Mouse (Mus musculus) Patski (cell line): ENCODE results near the gene Cstf2. TPM values are rescaled to one million over a fixed set of nuclear protein-coding genes. Genes with fewer than 3 reads are reported as not detected.

ENCODE experiments used
- ATAC-seq: fragments of 100-300 bp; one replicate; pipeline ENCODE4 v1.8.0; 2021
- CTCF ChIA-PET: fragments of 350-600 bp; sonication (Branson Sonifier 250); formaldehyde crosslinking; loops from one replicate; lab custom pipeline; 2022; ENCODE audit warnings: inconsistent platforms; lab: Charles Lee
- POLR2A ChIA-PET: fragments of 350-600 bp; sonication (Branson Sonifier 250); formaldehyde crosslinking; loops from one replicate; lab custom pipeline; 2022; ENCODE audit warnings: antibody characterized with exemption, inconsistent platforms; lab: Charles Lee
- DNase-seq: peaks from one replicate; pipeline ENCODE4 v3.0.0-alpha.2; 2011; ENCODE audit warnings: low read depth, low spot score
- H3K27me3 ChIP-seq: fragments of 371-371 bp; one replicate; pipeline ENCODE4 v1.5.1; 2021
- CTCF ChIP-seq: fragments of 100-300 bp; IDR thresholded peaks from one replicate; pipeline ENCODE4 v1.5.1; 2021
- in situ Hi-C: fragments of 300-500 bp; cut with MboI; formaldehyde crosslinking; loops from 3 replicates; pipeline ENCODE4 v1.11.1; 2018; ENCODE audit warnings: low pct_unique_long_range_greater_than_20kb, mixed read lengths
- polyA plus RNA-seq: library from polyadenylated mRNA; unstranded; gene quantifications from one replicate; pipeline ENCODE4 v1.2.3, GENCODE M21; 2021

Gene Cstf2
- 36.6 TPM for polyA plus RNA-seq

GRCm38 (mm10) chrX:134058987-134059712 lies at the start of gene Cstf2:
Gene Cstf2 (plus strand): TSS chrX:134059187.
- TF ChIP-seq CTCF = no peak
- ATAC-seq = peak; percentile 95
- ChIA-PET POLR2A (no interaction called here), CTCF (interaction anchor here (1.5 kb wide), 1 partner anchor 112 kb away, joined by 5 read pairs; no protein-coding TSS in a partner anchor)
- in situ Hi-C loops = no loop called here
- H3K27me3 ChIP-seq = peaks cover 11% of the 10 kb centered on the region
- peak; percentile 46 for DNase-seq

DNA sequence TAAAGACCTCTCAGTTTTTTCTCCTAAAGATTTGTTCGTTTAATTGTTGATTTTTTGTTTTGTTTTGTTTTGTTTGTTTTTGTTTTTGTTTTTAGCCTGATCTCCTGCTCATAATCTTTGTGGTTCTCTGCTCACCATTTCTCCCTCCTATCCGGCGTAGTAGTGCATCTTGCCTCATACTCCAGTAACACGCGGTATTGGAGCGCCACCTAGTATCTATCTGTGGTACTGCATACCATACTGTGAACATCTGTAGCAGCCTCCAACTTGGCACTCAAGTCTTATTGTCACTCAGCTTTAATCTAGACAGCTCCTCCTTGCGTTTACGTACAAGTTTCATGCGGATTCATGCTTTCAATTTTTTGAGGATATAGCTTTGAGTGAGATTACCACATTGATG lies 40.0 kb upstream of the Cstf2 start:
- TF ChIP-seq CTCF = peak; percentile 81
- ATAC-seq = peak; percentile 60
- no peak for DNase-seq
- in situ Hi-C loops = loop anchor here (25.0 kb wide), 1 partner anchor 232 kb away; no protein-coding TSS in a partner anchor
- peaks cover 49% of the 10 kb centered on the region for H3K27me3 ChIP-seq
- ChIA-PET CTCF (interaction anchor here (1.4 to 1.6 kb wide), 2 partner anchors 71 to 88 kb away, joined by 4 to 8 read pairs; no protein-coding TSS in a partner anchor), POLR2A (no interaction called here)

- ATAC-seq = no peak
- DNase-seq = no peak
- POLR2A ChIA-PET = no interaction called here
- peaks cover 46% of the 10 kb centered on the region for H3K27me3 ChIP-seq
- no peak for TF ChIP-seq CTCF
- in situ Hi-C loops = loop anchor here (25.0 kb wide), 1 partner anchor 233 kb away; no protein-coding TSS in a partner anchor
- CTCF ChIA-PET = interaction anchor here (1.6 to 2.0 kb wide), 2 partner anchors 19 to 73 kb away, joined by 4 to 8 read pairs; no protein-coding TSS in a partner anchor
Observed at GRCm38 (mm10) chrX:134020664-134021063, 38.3 kb upstream of the Cstf2 start.

DNA sequence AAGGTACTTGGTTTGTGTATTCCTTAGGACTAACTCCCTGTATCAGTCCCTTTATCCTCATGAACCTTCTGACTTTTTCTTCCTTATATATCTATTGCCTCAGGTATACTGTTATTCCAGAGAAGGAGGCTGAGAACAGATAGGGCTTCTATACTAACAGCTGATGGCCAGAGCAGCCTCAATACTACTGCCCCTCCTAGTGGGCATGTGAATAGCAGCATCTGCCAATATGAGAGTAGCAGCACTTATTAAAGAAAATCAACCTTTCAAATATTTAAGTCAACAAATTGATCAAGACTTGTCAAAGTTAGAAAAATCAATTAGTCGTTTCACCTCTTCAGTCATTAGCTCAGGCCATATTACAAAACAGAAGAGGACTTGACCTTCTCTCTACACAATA lies 10.0 kb upstream of the Cstf2 start:
- POLR2A ChIA-PET = no interaction called here
- peaks cover 29% of the 10 kb centered on the region for H3K27me3 ChIP-seq
- no peak for DNase-seq
- in situ Hi-C loops = no loop called here
- peak; percentile 34 for TF ChIP-seq CTCF
- no peak for ATAC-seq
- CTCF ChIA-PET = interaction anchor here (0.9 kb wide), 1 partner anchor 9 kb away, joined by 3 read pairs; no protein-coding TSS in a partner anchor

DNA sequence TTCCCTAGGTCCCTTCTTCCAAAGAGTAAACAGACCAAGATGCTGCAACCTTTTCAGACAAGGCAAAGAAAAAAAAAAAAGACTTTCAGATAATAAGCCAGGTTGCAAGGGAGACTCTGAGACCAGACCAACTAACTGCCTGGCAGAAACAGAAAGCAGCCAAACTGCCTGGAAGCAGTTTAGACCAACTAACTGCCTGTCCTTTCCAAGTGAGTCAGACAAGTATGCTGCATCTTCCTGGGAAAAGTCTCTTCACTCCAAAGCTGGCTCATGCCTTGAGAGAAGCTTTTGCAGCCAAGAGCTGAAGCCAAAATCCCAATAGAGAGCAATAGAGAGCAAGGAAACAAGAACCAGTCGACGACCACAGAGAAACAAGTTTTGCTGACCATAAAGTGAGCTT lies 2.1 kb upstream of the Cstf2 start:
- in situ Hi-C loops = no loop called here
- TF ChIP-seq CTCF = no peak
- ChIA-PET CTCF (no interaction called here), POLR2A (no interaction called here)
- ATAC-seq (no peak), DNase-seq (no peak)
- peaks cover 7% of the 10 kb centered on the region for H3K27me3 ChIP-seq

DNA sequence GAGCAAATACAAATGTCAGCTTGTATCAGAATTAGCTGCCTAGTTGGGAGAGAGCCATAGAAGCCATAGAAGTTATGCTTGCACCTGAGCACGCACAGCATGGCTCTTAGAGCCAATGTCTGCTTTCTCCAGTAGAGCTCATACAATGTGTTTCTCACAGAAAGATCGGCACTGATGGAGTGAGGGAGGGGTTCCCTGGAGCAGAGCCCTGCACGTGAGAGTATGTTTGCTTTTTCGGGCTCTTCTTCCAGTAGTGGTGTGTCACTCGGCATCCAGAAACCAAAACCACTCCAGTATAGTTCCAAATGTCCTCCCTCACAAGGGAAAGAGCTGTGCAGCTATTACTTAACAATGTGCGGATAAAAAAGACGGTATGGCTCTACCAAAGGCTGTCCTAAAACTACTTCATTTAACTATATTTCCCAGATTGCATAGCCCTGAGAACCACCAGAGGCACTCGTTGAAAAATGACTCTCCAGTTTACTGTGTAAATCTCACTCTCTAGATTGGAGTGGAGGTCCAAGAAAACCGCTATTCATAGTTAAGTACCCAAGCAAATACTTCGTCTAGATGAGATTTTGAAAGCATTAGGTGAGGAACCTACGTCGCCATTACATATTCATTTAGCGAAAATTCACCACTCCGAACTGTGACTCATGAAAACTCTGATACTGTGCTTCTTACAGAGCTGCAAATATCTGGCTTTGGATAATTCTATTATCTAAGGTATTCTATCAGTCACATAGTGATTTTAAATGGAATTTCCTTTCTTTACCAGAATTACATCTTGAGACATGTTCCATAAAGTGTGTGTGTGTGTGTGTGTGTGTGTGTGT lies 729 bp upstream of the Cstf2 start:
- in situ Hi-C loops = no loop called here
- ATAC-seq (no peak), DNase-seq (no peak)
- ChIA-PET POLR2A (no interaction called here), CTCF (interaction anchor here (1.5 kb wide), 1 partner anchor 111 kb away, joined by 5 read pairs; no protein-coding TSS in a partner anchor)
- no peak for TF ChIP-seq CTCF
- H3K27me3 ChIP-seq = peaks cover 8% of the 10 kb centered on the region

- peaks cover 11% of the 10 kb centered on the region for H3K27me3 ChIP-seq
- no peak for ATAC-seq
- DNase-seq = no peak
- CTCF ChIA-PET = interaction anchor here (1.3 kb wide), 1 partner anchor 17 kb away, joined by 3 read pairs; no protein-coding TSS in a partner anchor
- in situ Hi-C loops = loop anchor here (10.0 kb wide), 1 partner anchor 255 kb away; no protein-coding TSS in a partner anchor
- TF ChIP-seq CTCF = no peak
- POLR2A ChIA-PET = no interaction called here
Observed at GRCm38 (mm10) chrX:134059764-134060163, 777 bp downstream of the Cstf2 start.

DNA sequence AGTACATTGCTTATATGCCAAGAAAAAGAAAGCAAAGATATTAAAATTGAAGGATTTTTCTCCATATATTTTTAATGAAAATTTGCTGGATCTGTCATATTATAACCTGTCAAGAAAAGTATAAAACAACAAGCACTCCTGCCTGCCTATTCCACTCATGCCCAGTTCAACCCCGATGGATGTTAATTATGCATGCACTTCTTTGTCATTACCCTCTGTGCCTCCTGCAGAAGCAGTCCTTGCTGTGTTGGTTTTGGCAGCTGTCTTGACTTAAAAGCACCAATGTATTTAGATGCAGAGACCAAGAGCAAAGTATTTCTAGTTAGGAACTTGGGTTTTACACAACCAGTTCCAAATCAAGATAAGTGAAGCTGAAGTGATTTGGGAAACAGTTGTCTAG lies 26.5 kb downstream of the Cstf2 start:
- DNase-seq (no peak), ATAC-seq (no peak)
- H3K27me3 ChIP-seq = peaks cover 40% of the 10 kb centered on the region
- in situ Hi-C loops = no loop called here
- TF ChIP-seq CTCF = no peak
- ChIA-PET POLR2A (no interaction called here), CTCF (no interaction called here)

DNA sequence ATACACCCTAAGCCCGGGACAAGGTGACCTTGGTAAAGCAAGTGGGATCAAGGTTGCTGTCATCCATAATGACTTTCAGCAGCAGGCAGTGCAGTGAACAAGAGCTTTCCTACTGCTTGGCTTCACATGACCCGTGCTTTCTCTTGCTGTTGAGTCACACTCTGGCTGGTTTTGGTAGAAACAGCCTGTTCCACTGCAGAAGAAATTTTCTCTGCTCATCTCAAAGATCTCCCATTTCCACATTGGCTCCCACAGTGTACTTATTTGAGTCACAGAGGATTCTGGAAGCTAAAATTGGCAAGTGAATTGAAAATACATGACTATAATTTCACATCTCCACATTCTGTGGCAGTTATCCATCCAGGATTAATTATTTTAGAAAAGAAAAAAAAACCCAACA lies 43.7 kb downstream of the Cstf2 start:
- no peak for ATAC-seq
- H3K27me3 ChIP-seq = peaks cover 27% of the 10 kb centered on the region
- ChIA-PET CTCF (no interaction called here), POLR2A (no interaction called here)
- in situ Hi-C loops = no loop called here
- no peak for TF ChIP-seq CTCF
- DNase-seq = no peak

DNA sequence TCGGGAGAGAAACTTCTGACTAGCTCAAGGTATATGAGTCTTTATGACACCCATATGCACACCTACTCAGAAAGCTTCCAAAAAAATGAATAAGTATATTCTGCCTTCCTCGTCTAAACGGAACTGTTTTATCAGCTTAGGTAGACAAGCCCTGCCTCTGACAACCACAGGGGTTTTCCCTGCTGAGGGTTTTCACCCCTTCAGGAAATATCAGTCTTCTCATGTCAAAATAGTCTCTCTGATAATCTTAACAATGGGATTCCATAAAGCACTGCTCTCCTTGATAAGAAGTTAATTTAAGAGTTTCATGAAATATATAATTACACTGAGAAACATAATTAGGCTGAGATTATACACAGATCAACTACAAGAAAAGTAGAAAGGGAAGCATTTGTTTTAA lies 52.8 kb downstream of the Cstf2 start:
- in situ Hi-C loops = no loop called here
- no peak for TF ChIP-seq CTCF
- peaks cover 35% of the 10 kb centered on the region for H3K27me3 ChIP-seq
- ChIA-PET POLR2A (no interaction called here), CTCF (no interaction called here)
- DNase-seq (no peak), ATAC-seq (no peak)
